Mouse (Mus musculus) left cerebral cortex, adult 18-20 months (tissue): Measurements from ENCODE around the gene Kpna7. TPM values are rescaled to one million over a fixed set of nuclear protein-coding genes. Genes with fewer than 3 reads are reported as not detected.
"Not testable (repeated sequence)": the region's sequence is repeated elsewhere in the genome, so short reads cannot be mapped to it uniquely, and the experiment has no call there.

Experiments used
- DNase-seq, 2 experiments: peaks; one replicate each; pipeline ENCODE4 v3.0.0; 2021 to 2022; ENCODE audit warnings: low spot score in 2 of 2, mixed read lengths in 1 of 2
- total RNA-seq, 2 experiments: library from RNA; stranded (reverse); gene quantifications; 2 replicates each; pipeline ENCODE4 v1.2.3; 2021

Gene Kpna7
- total RNA-seq, 2 experiments from 2014 or later: not detected

DNA sequence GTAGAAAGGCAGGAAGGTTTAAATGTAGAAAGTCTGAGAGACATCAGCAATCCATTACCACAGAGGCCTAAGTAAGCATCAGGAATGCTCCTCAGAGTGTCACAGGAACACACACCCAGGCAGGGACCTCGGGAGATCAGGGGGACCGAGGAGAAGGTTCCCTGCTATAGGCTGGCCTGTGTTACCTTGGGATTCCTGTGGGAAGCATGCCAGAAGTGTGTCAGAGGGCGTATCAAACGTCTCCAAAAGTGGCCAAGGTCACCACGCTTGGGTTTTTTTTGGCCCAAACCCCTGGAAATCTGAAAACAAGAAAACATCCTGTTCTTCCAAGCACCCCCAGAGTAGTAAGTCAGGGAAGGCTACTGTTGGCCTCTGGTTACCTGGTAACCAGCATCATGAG, 51.4 kb downstream of the Kpna7 start, which contains the start of gene Gm4871:
Gene Gm4871, minus strand, starts transcription at position 364 of the 400 bp plus-strand sequence.
- not testable (repeated sequence) for DNase-seq

DNA sequence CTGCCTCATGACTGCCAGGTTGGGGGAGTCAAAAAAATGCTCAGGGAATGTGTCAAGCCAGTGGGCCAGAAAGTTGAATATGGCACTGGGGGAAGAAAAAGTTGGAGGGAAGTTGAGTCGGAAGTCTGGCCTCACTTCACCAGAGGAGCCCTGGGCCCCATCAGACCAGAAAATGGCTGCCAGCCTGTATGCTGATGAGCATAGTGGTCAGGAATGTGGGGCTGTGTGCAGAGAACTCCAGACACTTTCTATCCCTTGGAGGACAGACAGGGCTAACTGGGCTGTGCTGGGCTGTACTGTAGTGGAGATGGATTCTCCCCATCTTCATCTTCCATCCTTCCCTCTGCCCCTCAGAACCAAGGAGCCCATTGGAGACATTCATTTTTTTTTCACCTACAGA, 53.4 kb downstream of the Kpna7 start:
- DNase-seq: not testable (repeated sequence)

DNA sequence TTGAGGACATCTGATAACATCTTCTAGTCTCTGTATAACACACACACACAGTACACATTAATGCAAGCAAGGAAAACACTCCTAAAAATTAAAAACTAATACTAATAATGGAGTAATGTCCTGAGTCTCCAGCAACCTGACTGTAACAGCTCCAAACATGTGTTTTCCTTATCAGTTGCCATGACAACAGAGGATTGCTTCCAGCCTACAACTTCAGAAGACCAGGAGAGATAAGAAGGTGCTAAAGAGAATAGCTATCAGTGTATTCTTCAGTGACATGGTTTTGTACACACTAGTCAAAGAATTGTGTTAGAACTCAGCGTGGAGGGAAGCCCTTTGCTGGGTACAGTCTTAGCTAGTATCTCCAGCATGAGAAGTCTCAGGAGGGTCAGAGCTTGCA, 63.1 kb downstream of the Kpna7 start:
- not testable (repeated sequence) for DNase-seq

DNA sequence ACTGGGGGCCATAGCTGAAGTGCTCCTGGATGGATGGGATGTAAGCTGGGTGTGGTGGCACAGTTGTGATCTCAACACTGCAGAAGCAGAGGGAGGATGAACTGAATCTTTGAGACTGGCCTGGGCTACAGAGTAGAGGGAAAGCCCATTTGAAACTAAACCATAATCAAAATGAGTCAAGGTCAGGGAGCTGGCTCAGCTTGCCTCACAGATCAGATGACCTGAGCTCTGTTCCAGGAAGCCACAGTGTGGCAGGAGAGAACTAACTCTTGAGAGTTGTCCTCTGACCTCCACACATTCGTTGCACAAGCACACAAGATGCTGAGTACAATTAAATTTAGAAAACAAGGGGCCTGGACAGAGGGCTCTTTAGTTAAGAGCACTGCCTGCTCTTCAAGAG, 63.6 kb downstream of the Kpna7 start:
- DNase-seq: not testable (repeated sequence)

DNA sequence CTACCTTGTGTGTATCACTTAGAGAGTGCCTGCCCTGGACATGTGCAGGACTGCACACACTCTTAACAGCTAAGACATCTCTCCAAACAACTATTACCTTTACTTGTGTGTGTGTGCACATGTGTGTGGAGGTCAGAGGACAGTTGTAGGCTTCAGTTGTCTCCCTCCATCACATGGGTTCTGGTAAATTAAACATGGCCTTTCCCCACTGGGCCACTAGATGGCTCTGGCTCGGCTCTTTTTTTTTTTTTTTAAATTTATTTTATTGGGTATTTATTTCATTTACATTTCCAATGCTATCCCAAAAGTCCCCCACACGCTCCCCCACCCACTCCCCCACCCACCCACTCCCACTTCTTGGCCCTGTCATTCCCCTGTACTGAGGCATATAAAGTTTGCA, 67.1 kb downstream of the Kpna7 start:
- not testable (repeated sequence) for DNase-seq

DNA sequence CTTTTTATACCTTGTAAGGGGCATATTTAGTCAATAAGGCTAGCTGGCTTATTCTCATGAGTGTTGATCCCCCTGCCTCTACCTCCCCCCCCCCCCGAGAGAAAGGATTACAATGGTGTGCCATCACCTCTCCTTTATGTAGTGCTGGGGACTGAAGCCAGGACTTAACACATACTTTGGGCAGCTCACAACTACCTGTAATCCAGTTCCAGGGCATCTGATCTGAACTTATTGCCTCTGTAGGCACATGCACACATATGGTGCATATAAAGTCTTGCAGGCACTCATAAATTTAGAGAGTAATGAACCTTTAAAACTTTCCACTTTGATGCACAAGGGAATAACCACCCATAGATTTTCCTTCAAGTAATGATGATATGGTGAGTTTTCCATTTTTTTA, 69.6 kb downstream of the Kpna7 start:
- DNase-seq: no peak

DNA sequence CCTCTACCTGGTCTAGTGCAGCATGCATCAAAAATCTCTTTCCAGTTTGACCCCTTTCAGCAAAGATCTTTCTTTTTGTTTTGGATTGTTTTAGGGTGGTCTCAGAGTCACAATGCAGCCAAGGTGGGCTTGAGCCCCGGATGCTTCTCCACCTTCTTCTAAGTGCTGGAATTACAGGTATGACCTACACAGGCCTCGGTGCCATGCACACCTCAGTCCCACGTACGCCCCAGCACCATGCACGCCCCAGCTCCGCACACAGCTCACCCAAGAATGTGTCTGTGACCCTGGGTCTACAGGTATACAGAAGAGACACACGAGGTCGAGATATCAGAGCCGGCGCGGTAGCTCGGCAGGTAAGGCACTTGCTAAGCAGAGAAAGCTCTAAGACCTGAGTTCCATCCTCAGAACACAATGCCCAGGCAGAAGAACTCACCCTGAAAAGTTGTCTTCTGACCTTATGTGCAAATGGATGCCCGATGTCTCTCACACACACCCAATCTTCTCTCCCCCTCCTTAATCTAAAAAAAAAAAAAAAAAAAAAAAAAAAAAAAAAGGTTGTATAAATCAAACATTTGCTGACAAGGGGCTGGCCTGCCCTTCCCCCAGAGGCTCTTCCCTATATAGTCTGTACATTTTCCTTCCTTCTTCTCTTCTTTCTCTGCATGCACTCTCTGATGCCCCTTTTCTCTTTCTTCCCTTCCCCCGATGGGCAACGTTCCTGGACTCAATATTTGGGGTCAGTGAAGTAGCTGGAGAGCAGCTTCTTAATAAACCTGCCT, 74.8 kb downstream of the Kpna7 start:
- DNase-seq: no peak

DNA sequence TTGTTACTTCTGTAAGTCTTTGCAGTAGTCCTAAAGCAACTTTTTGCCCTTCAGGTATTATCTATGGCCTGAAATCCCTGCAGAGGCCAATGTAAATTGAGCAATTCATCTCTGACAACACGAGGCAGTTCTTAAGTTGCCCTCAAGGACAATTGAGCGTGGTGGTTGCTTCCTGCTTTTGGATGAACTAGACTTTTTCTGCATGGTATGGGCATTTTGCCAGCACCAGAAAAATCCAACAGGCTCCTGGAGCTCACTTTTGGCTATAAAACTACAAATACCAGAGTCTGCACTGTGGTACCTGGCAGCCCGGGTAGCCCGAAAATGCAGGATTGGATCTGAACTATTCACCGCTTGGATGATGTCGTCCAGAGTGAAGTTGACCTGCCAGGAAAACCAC, 78.2 kb downstream of the Kpna7 start:
- DNase-seq: no peak

DNA sequence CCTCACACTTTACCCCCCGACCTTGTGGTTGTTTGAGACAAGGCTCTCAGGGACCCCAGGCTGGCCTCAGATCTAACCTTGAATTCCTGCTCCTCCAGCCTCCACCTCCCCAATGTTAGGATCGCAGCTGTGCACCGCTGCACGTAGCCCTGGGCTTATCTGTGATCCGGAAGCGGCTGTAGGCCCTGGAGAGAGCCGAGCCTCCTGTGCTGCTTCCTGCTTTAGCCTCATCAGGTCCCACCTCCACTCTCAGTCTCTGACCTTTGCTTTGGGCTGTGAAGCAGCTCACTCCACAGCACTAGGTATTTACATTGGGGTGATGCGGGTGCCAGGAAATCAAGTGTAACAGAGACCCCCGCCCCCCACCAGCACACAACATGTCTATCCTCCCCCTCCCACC, 79.3 kb downstream of the Kpna7 start:
- no peak for DNase-seq

DNA sequence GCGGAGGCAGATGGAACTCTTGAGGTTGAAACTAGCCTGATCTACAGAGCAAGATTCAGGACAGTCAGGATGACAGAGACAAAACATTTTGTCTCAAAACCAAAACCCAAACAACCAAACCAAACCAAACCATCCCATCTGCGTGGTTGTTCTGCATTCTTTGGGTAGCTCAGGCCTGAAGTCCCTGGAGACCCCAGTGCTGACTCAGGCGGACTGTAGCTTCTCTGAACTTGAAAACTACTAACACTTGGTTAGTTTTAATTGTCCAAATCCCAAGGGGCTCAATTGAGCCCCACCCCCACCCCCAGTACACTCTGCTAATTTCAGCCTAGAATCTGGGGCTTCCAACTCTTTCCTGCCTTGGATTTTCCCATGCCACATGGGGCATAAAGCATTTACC, 80.5 kb downstream of the Kpna7 start:
- DNase-seq: no peak

DNA sequence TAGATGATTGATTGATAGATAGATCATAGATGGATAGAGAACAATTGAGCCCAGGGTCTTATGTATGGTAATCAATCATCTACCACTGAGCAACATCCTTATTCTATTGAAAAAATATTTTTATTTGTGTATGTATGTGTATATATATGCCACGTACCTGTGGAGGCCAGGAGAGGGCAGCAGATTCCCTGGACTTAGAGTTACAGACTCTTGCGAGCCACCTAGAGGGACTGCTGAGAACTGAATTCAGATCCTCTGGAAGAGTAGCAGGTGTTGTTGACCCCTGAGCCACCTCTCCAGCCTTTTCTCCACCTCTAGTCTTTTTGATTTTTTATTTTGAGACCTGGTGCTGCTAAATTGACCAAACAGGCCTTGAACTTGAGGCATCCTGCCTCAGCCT, 85.3 kb downstream of the Kpna7 start:
- no peak for DNase-seq

DNA sequence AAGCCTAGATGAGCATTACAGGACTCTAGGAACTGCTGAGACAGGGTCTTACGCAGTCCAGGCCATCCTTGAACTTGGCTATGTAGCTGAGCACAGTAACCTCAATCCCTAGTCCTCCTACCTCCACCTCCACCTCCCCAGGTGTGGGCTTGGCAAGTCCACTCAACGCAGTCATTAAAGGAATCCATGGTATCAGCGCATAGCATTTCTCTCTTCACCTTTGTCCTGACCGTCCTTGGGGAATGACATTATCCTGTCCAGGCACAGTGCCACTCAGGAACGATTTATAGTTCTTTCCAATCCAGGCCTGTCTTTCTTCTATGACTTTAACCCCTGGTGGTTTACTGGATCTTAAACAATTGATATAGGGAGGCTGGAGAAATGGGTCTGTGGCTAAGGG, 93.3 kb downstream of the Kpna7 start:
- DNase-seq: no peak

DNA sequence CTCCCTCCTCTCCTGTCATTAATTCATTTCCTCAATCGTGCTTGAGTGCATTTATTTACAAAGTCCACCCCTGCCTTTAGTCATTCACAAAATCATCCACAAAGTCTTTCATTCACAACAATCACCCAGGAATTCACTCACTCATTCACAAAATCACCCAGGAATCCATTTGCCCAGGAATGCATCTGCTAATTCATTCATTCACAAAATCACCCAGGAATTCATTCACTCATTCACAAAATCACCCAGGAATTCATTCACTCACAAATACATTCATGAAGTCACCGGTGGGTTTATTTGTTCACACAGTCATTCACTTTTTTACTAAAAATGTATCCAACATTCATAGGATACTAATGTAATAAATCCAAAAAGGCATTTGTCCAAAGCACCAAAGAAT, 93.8 kb downstream of the Kpna7 start:
- no peak for DNase-seq

DNA sequence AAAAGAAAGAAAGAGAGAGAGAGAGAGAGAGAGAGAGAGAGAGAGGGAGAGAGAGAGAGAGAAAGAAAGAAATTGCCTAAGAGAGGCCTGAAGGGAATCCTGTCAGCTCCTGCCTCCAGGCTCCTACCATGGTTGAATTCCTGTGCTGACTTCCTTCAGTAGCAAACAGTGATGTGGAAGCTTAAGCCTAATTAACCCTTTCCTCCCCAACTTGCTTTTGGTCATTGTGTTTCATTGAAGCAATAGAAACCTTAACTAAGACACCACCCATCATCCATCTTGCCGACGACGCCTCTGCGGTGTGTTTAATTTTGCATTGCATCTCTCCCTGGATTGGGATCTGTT, 94.8 kb downstream of the Kpna7 start:
- no peak for DNase-seq

DNA sequence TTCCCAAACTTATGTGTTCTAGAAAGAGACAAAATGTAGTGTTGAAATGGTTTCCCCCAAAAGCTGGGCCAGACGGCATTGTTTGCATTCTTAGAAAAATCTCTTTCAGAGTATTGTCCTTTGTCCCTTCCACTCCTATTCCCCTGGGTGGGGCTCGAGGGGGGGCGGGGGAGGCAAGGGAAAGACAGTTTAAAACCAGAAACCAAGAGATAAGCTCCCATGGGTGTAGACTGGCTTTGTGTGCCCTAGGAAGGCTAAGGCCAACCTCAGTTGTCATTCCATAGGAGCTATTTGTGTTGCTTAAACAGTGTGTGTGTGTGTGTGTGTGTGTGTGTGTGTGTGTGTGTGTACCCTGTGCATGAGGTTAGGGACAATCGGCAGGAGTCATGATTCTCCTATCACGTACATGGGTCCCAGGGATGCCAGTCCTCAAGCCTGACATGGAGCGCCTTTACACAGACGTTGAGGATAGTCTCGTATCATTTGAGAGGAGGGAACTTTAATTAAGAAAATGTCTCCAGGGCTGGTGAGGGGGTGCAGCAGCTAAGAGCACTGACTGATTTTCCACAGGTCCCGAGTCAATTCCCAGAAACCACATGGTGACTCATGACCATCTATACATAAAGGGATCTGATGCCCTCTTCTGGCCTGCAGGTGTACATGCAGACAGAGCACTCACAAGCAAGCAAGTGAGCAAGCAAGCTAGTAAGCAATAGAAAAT, 95.3 kb downstream of the Kpna7 start:
- DNase-seq: peak; percentile 56 to 58

DNA sequence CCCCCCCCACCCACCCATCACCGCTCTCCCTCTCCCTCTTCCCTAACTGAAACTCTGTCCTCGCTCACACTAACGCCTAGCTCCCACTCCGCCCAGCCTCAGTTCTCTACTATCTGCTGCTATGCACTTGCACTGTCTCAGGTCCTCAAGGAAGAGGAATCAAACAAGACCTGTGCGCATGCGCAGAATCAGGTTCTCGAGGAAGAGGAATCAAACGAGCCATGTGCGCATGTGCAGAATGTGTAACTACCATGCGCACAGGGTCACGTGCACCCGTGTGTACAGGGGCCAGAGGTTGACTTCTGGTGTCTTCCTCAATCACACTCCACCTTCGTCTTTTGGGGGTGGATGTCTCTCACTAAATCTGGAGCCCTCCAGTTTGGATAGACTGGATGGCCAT, 96.3 kb downstream of the Kpna7 start:
- DNase-seq: no peak

DNA sequence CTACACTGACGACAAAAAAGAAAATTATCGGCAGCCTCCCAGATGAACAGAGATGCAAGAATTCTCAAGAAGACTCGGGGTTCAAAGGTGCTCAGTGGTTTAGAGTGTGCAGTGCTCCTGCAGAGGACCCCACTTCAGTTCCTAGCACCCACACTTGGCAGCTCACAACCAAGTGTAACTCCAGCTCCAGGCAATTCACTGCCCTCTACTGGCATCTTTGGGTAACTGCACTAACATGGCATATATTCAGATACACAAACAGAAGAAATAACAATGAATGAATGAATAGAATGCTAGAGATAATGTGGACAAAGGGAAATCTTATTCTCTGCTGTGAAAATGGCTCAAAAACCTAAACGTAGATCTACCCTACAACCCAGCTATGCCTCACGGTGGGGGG, 99.0 kb downstream of the Kpna7 start:
- DNase-seq: no peak

DNA sequence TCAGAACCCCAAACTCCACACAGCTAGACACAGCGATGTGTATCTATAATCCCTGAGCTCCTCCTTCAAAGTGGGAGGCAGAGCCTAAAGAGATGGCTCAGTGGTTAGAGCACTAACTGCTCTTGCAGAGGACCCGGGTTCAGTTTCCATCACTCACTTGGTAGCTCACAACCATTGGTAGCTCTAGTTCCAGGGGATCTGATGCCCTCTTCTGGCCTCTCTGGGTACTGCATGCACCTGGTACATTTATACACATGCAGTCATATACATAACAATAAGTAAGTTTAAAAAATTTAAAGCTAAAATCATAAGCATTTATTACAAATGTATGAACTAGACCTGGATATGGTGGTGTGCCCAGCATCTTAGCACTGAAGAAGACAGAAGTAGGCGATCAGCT, 100.6 kb downstream of the Kpna7 start:
- no peak for DNase-seq

DNA sequence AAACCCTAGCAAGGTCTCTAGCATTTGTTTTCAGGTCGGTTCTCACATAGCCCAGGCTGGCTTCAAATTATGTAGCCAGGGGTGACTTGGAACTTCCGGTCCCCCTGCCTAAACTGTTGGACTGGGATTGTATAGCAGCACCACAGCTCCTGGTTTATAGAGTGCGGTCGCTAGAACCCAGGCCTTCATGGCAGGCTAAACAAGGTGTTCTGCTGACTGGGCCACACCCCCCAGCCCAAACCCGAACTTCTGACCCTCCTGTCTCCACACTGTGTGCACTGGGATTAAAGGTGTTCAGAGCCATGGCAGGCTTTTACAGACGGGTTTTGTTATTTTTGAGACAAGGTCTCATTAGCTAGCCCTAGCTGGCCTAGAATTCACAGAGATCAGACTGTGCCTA, 104.7 kb downstream of the Kpna7 start:
- no peak for DNase-seq

DNA sequence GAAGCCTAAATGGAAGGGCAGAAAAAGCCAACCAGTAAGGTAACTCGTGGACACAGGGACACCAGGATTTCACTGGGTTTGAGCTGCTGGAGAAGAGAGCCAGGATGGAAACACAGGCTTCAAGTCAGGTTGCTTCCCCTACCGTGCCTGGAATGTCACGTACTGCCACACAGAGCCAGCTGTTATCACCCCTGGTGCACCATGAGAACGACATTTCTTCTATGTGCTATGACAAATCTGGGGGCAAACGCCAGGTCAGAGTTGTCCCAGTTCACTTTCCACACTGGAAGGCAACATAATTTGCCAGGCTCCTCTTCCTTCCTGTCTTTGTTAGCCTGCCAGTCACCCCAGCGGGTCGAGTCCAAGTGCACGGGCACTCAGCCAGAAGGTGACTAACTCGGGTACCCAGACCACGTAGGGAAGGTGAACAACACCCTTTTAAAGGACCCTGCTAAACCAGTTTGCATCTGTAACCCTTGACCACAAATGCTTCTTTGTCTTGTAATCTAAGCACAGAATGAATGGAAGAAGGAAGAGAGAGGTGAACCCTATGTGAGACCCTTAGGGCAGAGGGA, 105.2 kb downstream of the Kpna7 start:
- DNase-seq: no peak

DNA sequence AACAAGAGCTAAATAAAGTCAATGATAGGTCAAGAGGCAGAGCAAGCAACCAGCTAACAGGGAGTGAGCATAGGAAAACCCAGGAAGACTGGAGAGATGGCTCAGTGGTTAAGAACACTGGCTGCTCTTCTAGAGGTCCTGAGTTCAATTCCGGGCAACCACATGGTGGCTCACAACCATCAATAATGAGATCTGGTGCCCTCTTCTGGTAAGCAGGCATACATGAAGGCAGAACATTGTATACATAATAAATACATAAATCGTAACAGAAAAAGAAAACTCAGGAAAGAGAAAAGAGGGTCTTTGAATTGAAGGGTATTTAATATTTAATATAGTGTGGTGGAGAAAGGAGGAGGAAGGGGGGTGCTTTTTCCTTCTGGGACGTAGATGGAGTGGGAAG, 112.6 kb downstream of the Kpna7 start:
- DNase-seq: no peak

DNA sequence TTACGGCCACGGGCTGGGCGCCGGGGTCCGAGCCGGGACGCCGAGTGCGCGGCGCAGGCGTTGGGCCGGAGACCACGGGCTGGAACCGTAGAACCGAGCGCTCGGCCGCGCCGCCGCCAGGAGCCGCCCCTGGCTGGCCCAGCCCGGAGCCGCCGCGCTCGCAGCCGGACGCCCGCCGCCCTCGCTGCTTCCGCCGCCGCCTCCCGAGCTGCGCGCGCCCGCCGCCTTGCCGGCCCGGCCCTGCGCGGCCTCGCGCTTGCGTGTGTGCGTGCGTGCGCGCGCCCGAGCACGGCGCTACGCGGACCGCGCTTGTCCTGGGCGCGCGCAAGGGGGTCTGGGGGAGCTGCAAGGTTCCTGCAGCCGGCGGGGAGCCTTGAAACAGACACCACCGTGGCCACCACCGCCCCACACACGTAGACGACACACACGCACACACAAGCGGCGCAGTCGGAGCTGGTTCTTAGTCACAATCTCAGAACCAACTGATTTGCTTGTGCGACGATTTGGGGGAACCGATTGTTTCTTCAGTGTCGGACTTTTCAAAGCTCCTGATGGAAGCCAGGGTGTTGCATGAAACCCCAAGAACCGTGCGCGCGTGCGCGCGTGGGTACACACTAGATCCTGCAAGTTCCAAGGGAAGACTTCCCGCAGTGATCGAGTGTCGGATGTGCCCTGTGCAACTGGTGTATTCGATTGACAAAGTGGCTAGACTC, 118.0 kb downstream of the Kpna7 start, which contains the start of gene Smurf1:
Gene Smurf1, minus strand, starts transcription at position 209 of the 713 bp plus-strand sequence.
- DNase-seq: peak; percentile 76 to 88
